Mouse (Mus musculus): ENCODE results near the gene Prc1. TPM values are rescaled to one million over a fixed set of nuclear protein-coding genes. Genes with fewer than 3 reads are reported as not detected.

Gene Prc1
- total RNA-seq, 1 experiment, result 91.0 TPM

DNA sequence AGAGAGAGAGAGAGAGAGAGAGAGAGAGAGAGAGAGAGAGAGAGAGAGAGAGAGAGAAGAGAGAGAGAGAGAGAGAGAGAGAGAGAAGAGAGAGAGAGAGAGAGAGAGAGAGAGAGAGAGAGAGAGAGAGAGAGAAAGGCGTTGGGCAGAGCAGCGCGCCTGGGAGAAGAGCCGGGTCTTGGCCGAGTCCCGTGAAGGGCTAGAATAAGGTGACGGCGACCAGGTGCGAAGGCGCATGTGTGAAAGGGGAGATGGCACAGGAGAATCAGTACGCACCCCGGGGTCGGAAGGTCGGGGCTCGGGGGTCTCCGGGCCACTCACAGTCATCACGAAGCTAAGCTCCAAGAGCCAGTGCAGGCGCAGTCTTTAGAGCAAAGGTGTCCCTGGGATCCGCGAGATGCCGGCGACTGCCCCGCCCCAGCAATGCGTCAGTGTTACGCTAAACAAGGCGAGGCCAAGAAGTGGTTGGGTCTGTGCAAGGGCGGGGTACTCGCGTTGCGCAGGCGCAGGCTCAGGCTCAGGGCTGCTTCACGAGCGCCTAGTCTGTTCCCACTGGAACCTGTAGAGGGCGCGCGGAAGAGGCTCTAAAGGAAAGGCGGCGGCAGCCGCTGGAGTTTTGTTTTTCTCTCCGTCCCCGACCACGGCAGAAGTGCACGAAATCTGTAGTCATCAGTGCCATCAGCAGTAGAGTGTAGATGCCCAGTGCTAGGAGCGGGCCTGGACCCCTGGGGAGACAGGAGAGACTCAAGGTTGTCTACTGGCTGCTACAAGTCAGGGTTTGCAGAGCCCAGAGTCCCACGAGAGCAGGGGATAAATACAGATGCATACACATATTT, 45.8 kb downstream of the Prc1 start:
- DNase-seq (ENCODE audit: low read depth, low spot score), result peak; percentile 98
- Histone ChIP-seq H3K27ac (ENCODE audit: insufficient read depth, low read depth, low read length, poor library complexity, severe bottlenecking) (no peak overlapping the region), H3K4me3 (ENCODE audit: insufficient read depth in 1 of 2, low read depth in 1 of 2, low read length in 2 of 2, poor library complexity in 1 of 2, severe bottlenecking in 1 of 2) (peak overlapping the region; percentile 78 to 83), H3K4me1 (ENCODE audit: control insufficient read depth in 2 of 2, insufficient read depth in 2 of 2, low read length in 2 of 2, poor library complexity in 1 of 2) (peaks cover 3 to 6% of the 10 kb centered on the region in 2 experiments; a peak in 3 of 4 replicates), H3K9ac (ENCODE audit: insufficient read depth, low read depth, low read length, poor library complexity, severe bottlenecking) (peak overlapping the region; percentile 82), H3K9me3 (ENCODE audit: control insufficient read depth, insufficient read depth, low read depth, low read length) (no peaks in the 10 kb centered on the region), H3K36me3 (ENCODE audit: control insufficient read depth, insufficient read depth, low read length, poor library complexity, severe bottlenecking) (peaks cover 20% of the 10 kb centered on the region)
- no peak for TF ChIP-seq HCFC1 (IDR thresholded peaks at IDR 0.05; ENCODE audit: borderline replicate concordance, insufficient read depth, low read length)
- no peak for TF ChIP-seq CHD2 (IDR thresholded peaks at IDR 0.05; ENCODE audit: low read depth, low read length)
- TF ChIP-seq ZNF384 (IDR thresholded peaks at IDR 0.05; ENCODE audit: low read depth, low read length), result no peak
- in situ Hi-C loops (cut with MboI; ENCODE audit: low sequenced_read_pairs in 2 of 2, unreplicated experiment in 2 of 2), result no loop called here

DNA sequence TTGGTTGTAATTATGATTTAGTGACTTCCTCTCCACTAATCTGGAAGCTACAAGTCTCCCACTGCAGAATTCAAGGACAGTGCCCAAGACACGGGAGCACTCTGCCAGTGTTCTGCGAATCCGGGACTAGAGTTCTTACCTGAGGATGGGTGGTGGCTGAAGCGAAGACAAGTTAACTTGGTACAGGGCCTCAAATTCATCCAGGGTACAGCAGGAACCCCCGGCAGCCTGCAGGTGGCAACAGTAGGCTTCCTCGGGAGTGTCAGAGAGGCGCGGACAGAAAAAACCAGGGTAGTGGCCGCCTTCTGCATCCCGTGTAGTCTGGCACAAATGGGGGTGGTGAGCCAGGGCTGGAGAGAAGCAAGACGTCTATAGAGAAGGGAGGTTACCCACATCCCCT, 46.5 kb downstream of the Prc1 start, which contains the start of gene Unc45a:
Gene Unc45a, minus strand, starts transcription at position 213 of the 400 bp plus-strand sequence.
- H3K9me3 ChIP-seq (ENCODE audit: control insufficient read depth, insufficient read depth, low read depth, low read length), result no peaks in the 10 kb centered on the region
- H3K4me1 ChIP-seq (ENCODE audit: control insufficient read depth in 2 of 2, insufficient read depth in 2 of 2, low read length in 2 of 2, poor library complexity in 1 of 2), result peaks cover 3 to 6% of the 10 kb centered on the region in 2 experiments; a peak in 3 of 4 replicates
- in situ Hi-C loops (cut with MboI; ENCODE audit: low sequenced_read_pairs in 2 of 2, unreplicated experiment in 2 of 2), result no loop called here
- peak within 1 kb of the TSS; percentile 78 to 83 for H3K4me3 ChIP-seq (ENCODE audit: insufficient read depth in 1 of 2, low read depth in 1 of 2, low read length in 2 of 2, poor library complexity in 1 of 2, severe bottlenecking in 1 of 2)
- H3K27ac ChIP-seq (ENCODE audit: insufficient read depth, low read depth, low read length, poor library complexity, severe bottlenecking), result no peak within 1 kb of the TSS
- H3K36me3 ChIP-seq (ENCODE audit: control insufficient read depth, insufficient read depth, low read length, poor library complexity, severe bottlenecking), result peaks cover 14% of the 10 kb centered on the region
- peak within 1 kb of the TSS; percentile 82 for H3K9ac ChIP-seq (ENCODE audit: insufficient read depth, low read depth, low read length, poor library complexity, severe bottlenecking)
- DNase-seq (ENCODE audit: low read depth, low spot score), result peak; percentile 52
- TF ChIP-seq ZNF384 (IDR thresholded peaks at IDR 0.05; ENCODE audit: low read depth, low read length) (0 out of 2 replicates have a peak, but pooled peaks have one; percentile 46), HCFC1 (IDR thresholded peaks at IDR 0.05; ENCODE audit: borderline replicate concordance, insufficient read depth, low read length) (no peak), ZC3H11A (IDR thresholded peaks at IDR 0.05; ENCODE audit: borderline replicate concordance, low read depth, low read length) (0 out of 2 replicates have a peak, but pooled peaks have one; percentile 34)

DNA sequence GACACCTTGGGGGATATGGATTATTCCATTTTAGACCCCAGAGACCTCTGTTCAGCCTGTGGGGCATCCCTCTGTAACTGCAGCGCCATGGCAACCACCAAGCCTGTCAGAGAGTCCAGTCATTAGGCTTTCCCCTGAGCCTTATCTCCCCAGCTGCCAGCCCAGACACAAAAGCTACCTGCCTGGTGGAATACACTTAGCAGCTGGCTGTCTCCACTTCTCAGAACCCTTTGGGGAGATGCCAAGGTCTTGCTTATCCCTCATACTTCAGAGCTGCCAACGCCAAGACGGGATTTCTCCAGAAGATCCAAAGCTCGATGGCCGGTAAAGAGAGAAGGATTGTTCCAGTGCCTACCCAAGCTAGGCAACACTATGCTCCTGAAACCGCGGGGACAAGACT, 47.5 kb downstream of the Prc1 start:
- Histone ChIP-seq H3K4me1 (ENCODE audit: control insufficient read depth in 2 of 2, insufficient read depth in 2 of 2, low read length in 2 of 2, poor library complexity in 1 of 2) (peaks cover 3 to 9% of the 10 kb centered on the region in 2 experiments; a peak in 3 of 4 replicates), H3K27ac (ENCODE audit: insufficient read depth, low read depth, low read length, poor library complexity, severe bottlenecking) (no peak overlapping the region), H3K4me3 (ENCODE audit: insufficient read depth in 1 of 2, low read depth in 1 of 2, low read length in 2 of 2, poor library complexity in 1 of 2, severe bottlenecking in 1 of 2) (no peak overlapping the region), H3K9ac (ENCODE audit: insufficient read depth, low read depth, low read length, poor library complexity, severe bottlenecking) (no peak overlapping the region), H3K9me3 (ENCODE audit: control insufficient read depth, insufficient read depth, low read depth, low read length) (no peaks in the 10 kb centered on the region), H3K36me3 (ENCODE audit: control insufficient read depth, insufficient read depth, low read length, poor library complexity, severe bottlenecking) (peaks cover 4% of the 10 kb centered on the region; the same call in 1 of the 2 replicates)
- TF ChIP-seq ZNF384 (IDR thresholded peaks at IDR 0.05; ENCODE audit: low read depth, low read length), result no peak
- no peak for TF ChIP-seq CHD2 (IDR thresholded peaks at IDR 0.05; ENCODE audit: low read depth, low read length)
- TF ChIP-seq HCFC1 (IDR thresholded peaks at IDR 0.05; ENCODE audit: borderline replicate concordance, insufficient read depth, low read length), result no peak
- TF ChIP-seq ZC3H11A (IDR thresholded peaks at IDR 0.05; ENCODE audit: borderline replicate concordance, low read depth, low read length), result no peak
- TF ChIP-seq MAFK (IDR thresholded peaks at IDR 0.05; ENCODE audit: insufficient read depth, low read depth, low read length), result no peak
- DNase-seq (ENCODE audit: low read depth, low spot score), result no peak
- in situ Hi-C loops (cut with MboI; ENCODE audit: low sequenced_read_pairs in 2 of 2, unreplicated experiment in 2 of 2), result no loop called here

DNA sequence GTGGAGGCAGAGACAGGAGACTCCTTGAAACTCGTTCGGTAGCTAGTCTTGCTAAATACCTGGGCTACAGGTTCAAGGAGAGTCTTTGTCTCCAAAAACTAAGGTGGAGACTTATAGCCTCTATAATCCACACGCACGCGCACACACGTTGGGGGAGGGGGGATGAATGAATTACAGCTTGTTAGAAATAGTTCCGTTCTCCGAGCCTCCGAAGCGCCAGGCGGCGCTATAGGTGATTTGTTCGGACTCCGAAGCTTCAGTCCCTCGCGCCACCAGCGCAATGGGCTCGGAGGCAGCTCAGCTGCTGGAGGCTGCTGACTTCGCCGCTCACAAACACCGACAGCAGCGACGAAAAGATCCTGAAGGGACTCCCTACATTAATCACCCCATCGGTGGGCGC, 48.6 kb downstream of the Prc1 start, which contains the start of gene Hddc3:
Gene Hddc3, plus strand, starts transcription at position 247 of the 400 bp plus-strand sequence.
- Histone ChIP-seq H3K4me3 (ENCODE audit: insufficient read depth in 1 of 2, low read depth in 1 of 2, low read length in 2 of 2, poor library complexity in 1 of 2, severe bottlenecking in 1 of 2) (peak within 1 kb of the TSS; percentile 73 to 82), H3K9ac (ENCODE audit: insufficient read depth, low read depth, low read length, poor library complexity, severe bottlenecking) (peak within 1 kb of the TSS; percentile 86), H3K36me3 (ENCODE audit: control insufficient read depth, insufficient read depth, low read length, poor library complexity, severe bottlenecking) (no peaks in the 10 kb centered on the region; the same call in 1 of the 2 replicates), H3K9me3 (ENCODE audit: control insufficient read depth, insufficient read depth, low read depth, low read length) (no peaks in the 10 kb centered on the region), H3K4me1 (ENCODE audit: control insufficient read depth in 2 of 2, insufficient read depth in 2 of 2, low read length in 2 of 2, poor library complexity in 1 of 2) (peaks cover 3 to 9% of the 10 kb centered on the region in 2 experiments; a peak in 3 of 4 replicates), H3K27ac (ENCODE audit: insufficient read depth, low read depth, low read length, poor library complexity, severe bottlenecking) (no peak within 1 kb of the TSS)
- in situ Hi-C loops (cut with MboI; ENCODE audit: low sequenced_read_pairs in 2 of 2, unreplicated experiment in 2 of 2), result no loop called here
- DNase-seq (ENCODE audit: low read depth, low spot score), result peak; percentile 94
- no peak for TF ChIP-seq CHD2 (IDR thresholded peaks at IDR 0.05; ENCODE audit: low read depth, low read length)
- no peak for TF ChIP-seq ZNF384 (IDR thresholded peaks at IDR 0.05; ENCODE audit: low read depth, low read length)
- peak; percentile 71; the same call in 1 of the 2 replicates for TF ChIP-seq HCFC1 (IDR thresholded peaks at IDR 0.05; ENCODE audit: borderline replicate concordance, insufficient read depth, low read length)
